Mouse (Mus musculus) kidney, embryonic 16.5 days (tissue): ENCODE data around the gene Blm. TPM values are rescaled to one million over a fixed set of nuclear protein-coding genes. Genes with fewer than 3 reads are reported as not detected.

ENCODE experiments used
- ATAC-seq: fragments of 200-750 bp; cut with Nextera tagmentation; 2 replicates; pipeline ENCODE4 v1.8.0; 2017; ENCODE audit warnings: moderate TSS enrichment; ENCODE audit not compliant: low FRiP score, low TSS enrichment
- H3K27ac ChIP-seq: fragments of 300-500 bp; sonication (generic); 2 replicates; pipeline ENCODE4 v1.5.1; 2014; ENCODE audit warnings: low read length
- H3K27me3 ChIP-seq: fragments of 300-500 bp; sonication (generic); 2 replicates; pipeline ENCODE4 v1.6.1; 2014; ENCODE audit warnings: low read length, control low read depth, mixed read lengths; ENCODE audit not compliant: insufficient read depth
- H3K36me3 ChIP-seq: fragments of 300-500 bp; sonication (generic); 2 replicates; pipeline ENCODE4 v1.6.1; 2014; ENCODE audit warnings: low read length, control low read depth, mixed read lengths; ENCODE audit not compliant: insufficient read depth
- H3K4me1 ChIP-seq: fragments of 300-500 bp; sonication (generic); 2 replicates; pipeline ENCODE4 v1.6.1; 2014; ENCODE audit warnings: low read length, control low read depth, mixed read lengths; ENCODE audit not compliant: insufficient read depth
- H3K4me2 ChIP-seq: fragments of 300-500 bp; sonication (generic); replicated peaks from 2 replicates; pipeline ENCODE4 v1.6.1; 2014; ENCODE audit warnings: low read depth, low read length
- H3K4me3 ChIP-seq: fragments of 300-500 bp; sonication (generic); 2 replicates; pipeline ENCODE4 v1.5.1; 2014; ENCODE audit warnings: mild to moderate bottlenecking, low read length
- H3K9ac ChIP-seq: fragments of 300-500 bp; sonication (generic); replicated peaks from 2 replicates; pipeline ENCODE4 v1.6.1; 2014; ENCODE audit warnings: low read length
- H3K9me3 ChIP-seq: fragments of 300-500 bp; sonication (generic); 2 replicates; pipeline ENCODE4 v1.6.1; 2016; ENCODE audit warnings: low read length, control low read depth
- WGBS: fragments of 180-500 bp; shearing (Covaris S2); extraction: QIAGEN DNeasy Blood & Tissue Kit; methylation state at CpG from one replicate; pipeline ENCODE4 v1.1.7; 2014; 5-methylcytosine and 5-hydroxymethylcytosine counted together
- polyA plus RNA-seq: library from polyadenylated mRNA; unstranded; fragments of >200 nt; fragmentation: Nextera tagmentation; extraction: Ambion mirVana; gene quantifications from 2 replicates; pipeline ENCODE4 v1.2.1, GENCODE M21; 2015

Blm gene
- polyA plus RNA-seq, 1 experiment from 2014 or later = 21.7 TPM

GRCm38 (mm10) chr7:80561271-80561670 is 26.4 kb upstream of the Blm start:
- no peak overlapping the region for H3K4me2 ChIP-seq

DNA sequence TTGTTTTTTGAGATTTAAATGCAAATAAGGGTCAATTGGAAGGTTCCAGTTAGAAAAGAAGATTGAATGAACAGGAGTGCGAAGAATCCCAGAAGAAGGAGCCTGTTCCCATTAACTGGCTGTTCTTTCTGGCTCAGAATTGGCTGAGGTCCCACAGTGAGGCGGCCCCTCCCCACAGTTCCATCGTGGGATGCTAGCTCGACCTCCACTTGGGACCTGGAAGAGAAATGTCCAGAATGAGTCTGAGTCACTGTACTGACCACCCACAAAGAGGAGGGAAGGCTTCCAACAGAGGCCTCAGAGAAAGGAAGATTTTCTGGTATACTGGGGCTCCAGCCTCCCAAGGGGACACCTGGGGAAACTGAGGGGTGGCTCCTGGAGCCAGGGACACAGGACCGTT is 23.7 kb upstream of the Blm start:
- no peaks in the 10 kb centered on the region for H3K9me3 ChIP-seq
- WGBS = 50% methylated on average over 5 of the region's 5 CpGs
- no peak overlapping the region for H3K9ac ChIP-seq
- peaks cover 6% of the 10 kb centered on the region for H3K4me1 ChIP-seq
- no peak overlapping the region for H3K4me2 ChIP-seq
- no peak overlapping the region for H3K27ac ChIP-seq
- H3K4me3 ChIP-seq = no peak overlapping the region
- no peaks in the 10 kb centered on the region for H3K36me3 ChIP-seq
- no peak for ATAC-seq
- H3K27me3 ChIP-seq = no peaks in the 10 kb centered on the region

More at GRCm38 (mm10) chr7:80561271-80561670, 26.4 kb upstream of the Blm start:
- Histone ChIP-seq H3K9ac (no peak overlapping the region), H3K4me3 (no peak overlapping the region), H3K27me3 (no peaks in the 10 kb centered on the region), H3K27ac (no peak overlapping the region), H3K9me3 (no peaks in the 10 kb centered on the region), H3K4me1 (no peaks in the 10 kb centered on the region), H3K36me3 (no peaks in the 10 kb centered on the region)
- 56% methylated on average over 9 of the region's 9 CpGs for WGBS
- ATAC-seq = no peak

DNA sequence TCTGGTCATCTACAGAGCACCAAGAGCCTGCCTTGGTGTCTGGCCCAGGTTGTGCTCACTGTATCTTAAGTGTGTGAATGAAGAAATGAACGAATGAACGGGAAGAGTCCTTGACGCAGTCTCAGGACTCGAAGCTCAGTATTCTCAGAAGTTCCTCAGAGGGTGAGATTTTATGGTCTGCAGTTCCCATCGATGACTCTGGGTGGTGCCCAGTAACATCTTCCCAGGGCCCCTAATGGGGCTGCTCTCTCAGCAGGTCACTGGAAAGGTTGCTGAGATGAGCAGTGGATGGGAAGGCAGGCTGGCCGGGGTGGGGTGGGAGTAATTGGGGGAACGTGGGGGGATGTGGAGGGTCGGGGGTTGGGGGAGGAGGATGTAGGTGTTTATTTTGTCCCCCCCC is 23.2 kb upstream of the Blm start:
- Histone ChIP-seq H3K27ac (no peak overlapping the region), H3K27me3 (no peaks in the 10 kb centered on the region), H3K4me3 (no peak overlapping the region), H3K9me3 (no peaks in the 10 kb centered on the region), H3K4me1 (peaks cover 6% of the 10 kb centered on the region), H3K9ac (no peak overlapping the region), H3K4me2 (no peak overlapping the region), H3K36me3 (no peaks in the 10 kb centered on the region)
- ATAC-seq = no peak
- WGBS = 48% methylated on average over 8 of the region's 8 CpGs

DNA sequence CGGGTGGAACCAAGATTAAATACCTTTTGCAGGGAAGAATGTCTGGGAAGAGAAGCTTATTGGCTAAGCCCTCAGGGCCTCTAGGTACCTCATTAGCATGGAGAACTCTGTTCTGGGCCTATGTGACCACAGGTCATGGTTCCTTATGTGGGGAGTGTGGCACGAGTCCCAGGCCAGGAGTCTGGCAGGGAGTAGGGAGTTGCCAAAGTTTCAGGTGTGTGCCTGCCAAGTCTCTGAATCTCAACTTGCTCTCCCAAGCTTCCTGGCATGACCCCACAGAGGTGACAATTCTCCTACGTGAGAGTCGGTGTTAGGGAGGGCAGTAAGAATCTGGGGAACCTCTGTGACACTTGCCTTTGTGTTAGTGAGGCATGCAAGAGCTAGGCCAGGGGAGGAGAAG is 22.2 kb upstream of the Blm start:
- Histone ChIP-seq H3K36me3 (no peaks in the 10 kb centered on the region), H3K27me3 (no peaks in the 10 kb centered on the region), H3K4me2 (no peak overlapping the region), H3K4me3 (no peak overlapping the region), H3K9me3 (no peaks in the 10 kb centered on the region), H3K4me1 (peaks cover 6% of the 10 kb centered on the region), H3K27ac (no peak overlapping the region), H3K9ac (no peak overlapping the region)
- 76% methylated on average over 4 of the region's 4 CpGs for WGBS
- no peak for ATAC-seq

DNA sequence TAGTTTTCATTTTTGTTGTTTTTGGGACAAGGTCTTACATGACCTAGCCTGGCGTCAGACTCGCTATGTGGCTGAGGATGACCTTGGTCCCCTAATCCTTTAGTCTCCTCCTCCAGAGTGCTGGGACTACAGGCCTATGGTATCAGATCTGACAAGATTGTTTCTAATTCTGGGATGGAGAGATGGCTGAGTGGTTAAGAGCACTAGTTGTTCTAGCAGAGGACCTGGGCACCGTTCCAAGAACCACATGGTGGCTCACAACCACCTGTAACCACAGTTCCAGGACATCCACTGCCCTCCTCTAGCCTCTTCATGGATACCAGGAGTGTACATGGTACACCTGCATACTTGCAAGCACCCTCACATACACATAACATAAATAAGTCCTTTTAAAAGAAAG is 21.2 kb upstream of the Blm start:
- ATAC-seq = no peak
- H3K4me1 ChIP-seq = peaks cover 6% of the 10 kb centered on the region
- no peak overlapping the region for H3K9ac ChIP-seq
- H3K27ac ChIP-seq = no peak overlapping the region
- 85% methylated on average over 3 of the region's 3 CpGs for WGBS
- H3K36me3 ChIP-seq = no peaks in the 10 kb centered on the region
- H3K4me2 ChIP-seq = no peak overlapping the region
- H3K9me3 ChIP-seq = no peaks in the 10 kb centered on the region
- H3K4me3 ChIP-seq = no peak overlapping the region
- H3K27me3 ChIP-seq = no peaks in the 10 kb centered on the region

GRCm38 (mm10) chr7:80555146-80555545 is 20.2 kb upstream of the Blm start:
- Histone ChIP-seq H3K9ac (no peak overlapping the region; the same call in 1 of the 2 replicates), H3K27me3 (no peaks in the 10 kb centered on the region), H3K4me2 (no peak overlapping the region), H3K4me1 (peaks cover 6% of the 10 kb centered on the region), H3K9me3 (no peaks in the 10 kb centered on the region), H3K4me3 (no peak overlapping the region), H3K27ac (peak overlapping the region; percentile 82; the same call in 1 of the 2 replicates), H3K36me3 (no peaks in the 10 kb centered on the region)
- WGBS = 67% methylated on average over 3 of the region's 3 CpGs
- no peak for ATAC-seq

- peak overlapping the region; percentile 31 for H3K9ac ChIP-seq
- no peaks in the 10 kb centered on the region for H3K27me3 ChIP-seq
- H3K4me3 ChIP-seq = no peak overlapping the region
- ATAC-seq = peak; percentile 69
- no peaks in the 10 kb centered on the region for H3K36me3 ChIP-seq
- peaks cover 6% of the 10 kb centered on the region for H3K4me1 ChIP-seq
- 30% methylated on average over 22 of the region's 22 CpGs for WGBS
- peak overlapping the region; percentile 82 for H3K27ac ChIP-seq
- no peaks in the 10 kb centered on the region for H3K9me3 ChIP-seq
- 0 out of 2 replicates have a peak overlapping the region, but pooled peaks have one; percentile 10 for H3K4me2 ChIP-seq
Measured at GRCm38 (mm10) chr7:80554180-80555021, 19.5 kb upstream of the Blm start.

GRCm38 (mm10) chr7:80548513-80549260 is 13.8 kb upstream of the Blm start:
- Histone ChIP-seq H3K4me1 (no peaks in the 10 kb centered on the region), H3K36me3 (no peaks in the 10 kb centered on the region), H3K9ac (no peak overlapping the region), H3K27me3 (no peaks in the 10 kb centered on the region), H3K9me3 (no peaks in the 10 kb centered on the region), H3K4me3 (no peak overlapping the region), H3K4me2 (no peak overlapping the region), H3K27ac (no peak overlapping the region)
- ATAC-seq = no peak
- WGBS = 78% methylated on average over 7 of the region's 7 CpGs

DNA sequence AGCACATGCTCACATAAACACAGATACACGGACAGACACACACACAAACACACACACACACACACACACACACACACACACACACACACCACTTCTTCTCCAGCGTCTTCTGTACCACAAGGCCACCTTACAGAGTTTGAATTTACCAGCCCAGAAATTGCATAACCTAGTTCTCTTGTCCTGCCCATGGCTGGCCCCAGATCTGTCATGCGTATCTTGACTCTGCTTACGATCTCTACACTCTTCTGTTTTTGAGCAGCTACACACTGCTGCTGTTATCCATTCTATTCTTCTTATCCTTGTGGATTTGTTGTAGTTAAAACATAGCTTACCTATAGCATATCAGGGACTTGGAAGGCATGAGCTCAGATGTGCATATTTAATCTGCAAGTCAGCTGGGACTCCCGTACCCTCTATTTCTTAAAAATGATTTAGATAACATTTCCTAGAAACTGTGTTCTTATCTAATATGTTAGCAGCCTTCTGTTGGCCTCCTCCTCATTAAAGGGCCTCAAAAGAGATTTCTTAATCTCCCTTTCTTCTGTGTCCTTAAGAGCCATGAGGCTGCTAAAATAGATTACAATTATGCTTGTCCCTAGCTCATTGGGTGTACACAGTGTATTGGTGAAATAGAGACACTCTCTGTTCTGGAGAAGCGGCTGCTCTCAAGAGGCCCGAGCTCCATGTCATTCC is 7.4 kb upstream of the Blm start:
- Histone ChIP-seq H3K4me3 (no peak overlapping the region), H3K9ac (no peak overlapping the region), H3K27ac (no peak overlapping the region), H3K9me3 (no peaks in the 10 kb centered on the region), H3K36me3 (no peaks in the 10 kb centered on the region), H3K27me3 (no peaks in the 10 kb centered on the region), H3K4me2 (no peak overlapping the region), H3K4me1 (no peaks in the 10 kb centered on the region)
- no peak for ATAC-seq
- 78% methylated on average over 7 of the region's 7 CpGs for WGBS
